Mouse (Mus musculus) forebrain, embryonic 16.5 days (tissue): Measurements from ENCODE around the gene Med13. TPM values are rescaled to one million over a fixed set of nuclear protein-coding genes. Genes with fewer than 3 reads are reported as not detected.

ENCODE experiments used
- ATAC-seq: fragments of 200-750 bp; cut with Nextera tagmentation; 2 replicates; pipeline ENCODE4 v1.8.0; 2017; ENCODE audit warnings: mild to moderate bottlenecking, moderate library complexity
- H3K27ac ChIP-seq: fragments of 300-500 bp; sonication (generic); 2 replicates; pipeline ENCODE4 v1.5.1; 2014; ENCODE audit warnings: low read length, control low read depth
- H3K27me3 ChIP-seq: fragments of 300-500 bp; sonication (generic); replicated peaks from 2 replicates; pipeline ENCODE4 v1.6.1; 2014; ENCODE audit warnings: low read length; ENCODE audit not compliant: control insufficient read depth, insufficient read depth
- H3K36me3 ChIP-seq: fragments of 300-500 bp; sonication (generic); 2 replicates; pipeline ENCODE4 v1.6.1; 2014; ENCODE audit not compliant: control insufficient read depth, insufficient read depth
- H3K4me1 ChIP-seq: fragments of 300-500 bp; sonication (generic); replicated peaks from 2 replicates; pipeline ENCODE4 v1.6.1; 2014; ENCODE audit warnings: low read length; ENCODE audit not compliant: control insufficient read depth, insufficient read depth
- H3K4me2 ChIP-seq: fragments of 300-500 bp; sonication (generic); 2 replicates; pipeline ENCODE4 v1.6.1; 2014; ENCODE audit warnings: mild to moderate bottlenecking, low read length, control low read depth
- H3K4me3 ChIP-seq: fragments of 300-500 bp; sonication (generic); replicated peaks from 2 replicates; pipeline ENCODE4 v1.5.1; 2014; ENCODE audit warnings: mild to moderate bottlenecking, low read length, control low read depth
- H3K9ac ChIP-seq: fragments of 300-500 bp; sonication (generic); replicated peaks from 2 replicates; pipeline ENCODE4 v1.6.1; 2014; ENCODE audit warnings: low read depth, low read length, control low read depth
- H3K9me3 ChIP-seq: fragments of 300-500 bp; sonication (generic); 2 replicates; pipeline ENCODE4 v1.6.1; 2016; ENCODE audit warnings: low read length; ENCODE audit not compliant: control insufficient read depth
- WGBS: fragments of 180-500 bp; shearing (Covaris S2); extraction: QIAGEN DNeasy Blood & Tissue Kit; methylation state at CpG from one replicate; pipeline ENCODE4 v1.1.7; 2014; 5-methylcytosine and 5-hydroxymethylcytosine counted together
- polyA plus RNA-seq: library from polyadenylated mRNA; unstranded; fragments of >200 nt; fragmentation: Nextera tagmentation; extraction: Ambion mirVana; gene quantifications from 2 replicates; pipeline ENCODE4 v1.2.1, GENCODE M21; 2015

The Med13 gene
- polyA plus RNA-seq, 1 experiment from 2014 or later, result 13.2 TPM

GRCm38 (mm10) chr11:86391687-86392086 lies 34.3 kb upstream of the Med13 start:
- 88% methylated on average over 7 of the region's 7 CpGs for WGBS

GRCm38 (mm10) chr11:86390308-86390707 lies 32.9 kb upstream of the Med13 start:
- Histone ChIP-seq H3K9ac (no peak overlapping the region), H3K4me3 (no peak overlapping the region), H3K4me1 (peaks cover 8% of the 10 kb centered on the region), H3K36me3 (no peaks in the 10 kb centered on the region), H3K4me2 (no peak overlapping the region), H3K27ac (no peak overlapping the region), H3K27me3 (no peaks in the 10 kb centered on the region), H3K9me3 (no peaks in the 10 kb centered on the region)
- 39% methylated on average over 1 of the region's 1 CpGs for WGBS
- no peak for ATAC-seq

More at GRCm38 (mm10) chr11:86391687-86392086, 34.3 kb upstream of the Med13 start:
- ATAC-seq, result no peak
- H3K36me3 ChIP-seq, result no peaks in the 10 kb centered on the region
- no peak overlapping the region for H3K27ac ChIP-seq
- no peak overlapping the region for H3K9ac ChIP-seq
- no peaks in the 10 kb centered on the region for H3K9me3 ChIP-seq
- no peaks in the 10 kb centered on the region for H3K27me3 ChIP-seq
- H3K4me2 ChIP-seq, result no peak overlapping the region
- H3K4me3 ChIP-seq, result no peak overlapping the region
- H3K4me1 ChIP-seq, result peaks cover 11% of the 10 kb centered on the region

GRCm38 (mm10) chr11:86389506-86389905 lies 32.1 kb upstream of the Med13 start:
- WGBS, result 77% methylated on average over 4 of the region's 4 CpGs
- Histone ChIP-seq H3K36me3 (no peaks in the 10 kb centered on the region), H3K4me1 (peaks cover 8% of the 10 kb centered on the region), H3K27ac (no peak overlapping the region), H3K9me3 (no peaks in the 10 kb centered on the region), H3K4me3 (no peak overlapping the region), H3K4me2 (no peak overlapping the region), H3K27me3 (no peaks in the 10 kb centered on the region), H3K9ac (no peak overlapping the region)
- no peak for ATAC-seq

- ATAC-seq, result no peak
- no peaks in the 10 kb centered on the region for H3K9me3 ChIP-seq
These were observed 31.5 kb upstream of the Med13 start for GRCm38 (mm10) chr11:86388821-86389480.

GRCm38 (mm10) chr11:86387121-86387893 lies 29.9 kb upstream of the Med13 start:
- WGBS, result 52% methylated on average over 9 of the region's 9 CpGs
- no peak for ATAC-seq
- H3K27me3 ChIP-seq, result no peaks in the 10 kb centered on the region
- no peak overlapping the region; the same call in 1 of the 2 replicates for H3K4me2 ChIP-seq
- no peak overlapping the region for H3K9ac ChIP-seq
- H3K9me3 ChIP-seq, result no peaks in the 10 kb centered on the region
- H3K4me1 ChIP-seq, result peaks cover 8% of the 10 kb centered on the region
- H3K4me3 ChIP-seq, result no peak overlapping the region
- H3K36me3 ChIP-seq, result no peaks in the 10 kb centered on the region
- peak overlapping the region; percentile 66 for H3K27ac ChIP-seq

More at GRCm38 (mm10) chr11:86388821-86389480, 31.5 kb upstream of the Med13 start:
- H3K9ac ChIP-seq, result no peak overlapping the region
- H3K36me3 ChIP-seq, result no peaks in the 10 kb centered on the region
- no peaks in the 10 kb centered on the region for H3K27me3 ChIP-seq
- 81% methylated on average over 13 of the region's 13 CpGs for WGBS
- H3K4me2 ChIP-seq, result no peak overlapping the region
- no peak overlapping the region for H3K27ac ChIP-seq
- peaks cover 8% of the 10 kb centered on the region for H3K4me1 ChIP-seq
- H3K4me3 ChIP-seq, result no peak overlapping the region

- WGBS, result 50% methylated on average over 10 of the region's 10 CpGs
- Histone ChIP-seq H3K27ac (peak overlapping the region; percentile 66), H3K9me3 (no peaks in the 10 kb centered on the region), H3K4me1 (peaks cover 8% of the 10 kb centered on the region), H3K27me3 (no peaks in the 10 kb centered on the region), H3K36me3 (no peaks in the 10 kb centered on the region), H3K4me3 (no peak overlapping the region), H3K4me2 (peak overlapping the region; percentile 10; the same call in 1 of the 2 replicates), H3K9ac (no peak overlapping the region)
- peak; percentile 65 for ATAC-seq
These were observed 29.2 kb upstream of the Med13 start for GRCm38 (mm10) chr11:86386576-86386975.

GRCm38 (mm10) chr11:86385710-86386282 lies 28.4 kb upstream of the Med13 start:
- ATAC-seq, result no peak
- Histone ChIP-seq H3K36me3 (no peaks in the 10 kb centered on the region), H3K9ac (no peak overlapping the region), H3K4me1 (peaks cover 9% of the 10 kb centered on the region), H3K27me3 (no peaks in the 10 kb centered on the region), H3K4me2 (no peak overlapping the region), H3K27ac (no peak overlapping the region), H3K4me3 (no peak overlapping the region), H3K9me3 (no peaks in the 10 kb centered on the region)
- 88% methylated on average over 11 of the region's 11 CpGs for WGBS

GRCm38 (mm10) chr11:86384141-86384540 lies 26.7 kb upstream of the Med13 start:
- Histone ChIP-seq H3K27ac (no peak overlapping the region), H3K4me3 (no peak overlapping the region), H3K9ac (no peak overlapping the region), H3K27me3 (no peaks in the 10 kb centered on the region), H3K36me3 (no peaks in the 10 kb centered on the region), H3K9me3 (no peaks in the 10 kb centered on the region), H3K4me1 (peaks cover 9% of the 10 kb centered on the region), H3K4me2 (no peak overlapping the region)
- no peak for ATAC-seq
- WGBS, result 91% methylated on average over 3 of the region's 3 CpGs

- H3K9ac ChIP-seq, result no peak overlapping the region
- no peak for ATAC-seq
- no peak overlapping the region for H3K27ac ChIP-seq
- peaks cover 13% of the 10 kb centered on the region for H3K4me1 ChIP-seq
- H3K36me3 ChIP-seq, result no peaks in the 10 kb centered on the region
- H3K9me3 ChIP-seq, result no peaks in the 10 kb centered on the region
- 89% methylated on average over 10 of the region's 10 CpGs for WGBS
- H3K4me3 ChIP-seq, result no peak overlapping the region
- H3K4me2 ChIP-seq, result no peak overlapping the region
- H3K27me3 ChIP-seq, result no peaks in the 10 kb centered on the region
These were observed 25.2 kb upstream of the Med13 start for GRCm38 (mm10) chr11:86382520-86383157.
